ENCODE assay signal across 8 mouse cellular contexts in genomic region chr11:119090961-119091597, GRCm38 (mm10). TPM values are rescaled to one million over a fixed set of nuclear protein-coding genes. Genes with fewer than 3 reads are reported as not detected.
DNase-seq lines count a peak whose midpoint lies in the region; ATAC-seq and TF ChIP-seq lines count a peak whose summit lies in the region.

No protein-coding gene starts in this region.

- H3K9ac ChIP-seq in liver, embryonic 14.5 days (replicated peaks): no peak overlapping the region
- H3K9ac ChIP-seq in neural tube, embryonic 14.5 days (replicated peaks; ENCODE audit: low read depth, low read length): peak overlapping the region; percentile 70

- H3K4me2 ChIP-seq in liver, embryonic 14.5 days (ENCODE audit: low read depth): peak overlapping the region; percentile 47
- peak overlapping the region; percentile 97 for H3K4me2 ChIP-seq in neural tube, embryonic 14.5 days (ENCODE audit: low read depth, low read length)

- no peak for TF ChIP-seq CTCF in liver, embryonic 14.5 days (IDR thresholded peaks at IDR 0.05; ENCODE audit: low read depth)

- no peaks in the 10 kb centered on the region for H3K9me3 ChIP-seq in liver, embryonic 14.5 days (ENCODE audit: control insufficient read depth, low read length)
- H3K9me3 ChIP-seq in neural tube, embryonic 14.5 days (ENCODE audit: control insufficient read depth, low read length): no peaks in the 10 kb centered on the region

- H3K4me1 ChIP-seq in liver, embryonic 14.5 days (replicated peaks; ENCODE audit: control insufficient read depth in 2 of 2, insufficient read depth in 2 of 2, low read length in 1 of 2): no peaks in the 10 kb centered on the region
- peaks cover 7% of the 10 kb centered on the region for H3K4me1 ChIP-seq in neural tube, embryonic 14.5 days (ENCODE audit: control insufficient read depth, insufficient read depth, low read length)

- peak; percentile 21 for DNase-seq in thymus, postnatal 14 days
- no peak for DNase-seq in thymus, postnatal 0 days (ENCODE audit: low spot score)
- peak; percentile 78 to 84 for DNase-seq in cerebellum, postnatal 10 days
- peak; percentile 79 for DNase-seq in gastrocnemius, postnatal 14 days
- peak; percentile 68 for DNase-seq in induced T-regulatory cell, adult 2 months (ENCODE audit: low read depth)
- no peak for DNase-seq in liver, embryonic 14.5 days (ENCODE audit: low read depth in 3 of 3, low spot score in 3 of 3)

- ATAC-seq in liver, embryonic 14.5 days (ENCODE audit: insufficient read depth): peak; percentile 40
- peak; percentile 41 for ATAC-seq in neural tube, embryonic 14.5 days (ENCODE audit: low read depth)
- no peak for ATAC-seq in megakaryocyte progenitor cell, adult 5-6 weeks (replicated peaks; ENCODE audit: poor library complexity)

- no peaks in the 10 kb centered on the region for H3K36me3 ChIP-seq in liver, embryonic 14.5 days (replicated peaks; ENCODE audit: control insufficient read depth, insufficient read depth, low read depth)
- H3K36me3 ChIP-seq in neural tube, embryonic 14.5 days (ENCODE audit: control insufficient read depth, insufficient read depth, low read length): no peaks in the 10 kb centered on the region

- peaks cover 59% of the 10 kb centered on the region for H3K27me3 ChIP-seq in liver, embryonic 14.5 days (ENCODE audit: control insufficient read depth, insufficient read depth, low read length)
- H3K27me3 ChIP-seq in neural tube, embryonic 14.5 days (ENCODE audit: control insufficient read depth, insufficient read depth, low read length): peaks cover 22% of the 10 kb centered on the region

- 2% methylated on average over 42 of the region's 42 CpGs for WGBS in liver, embryonic 14.5 days (ENCODE audit: insufficient replicate concordance)
- 1% methylated on average over 33 of the region's 42 CpGs for WGBS in neural tube, embryonic 14.5 days

- intact Hi-C loops in gastrocnemius, postnatal 14 days (cut with DNase I; ENCODE audit: low total_unique reads): no loop called here

- no peak overlapping the region for H3K27ac ChIP-seq in liver, embryonic 14.5 days
- H3K27ac ChIP-seq in neural tube, embryonic 14.5 days (ENCODE audit: low read depth, low read length): peak overlapping the region; percentile 57; the same call in 1 of the 2 replicates

- peak overlapping the region; percentile 27 to 39; a peak in 3 of 4 replicates for H3K4me3 ChIP-seq in liver, embryonic 14.5 days (ENCODE audit: insufficient read depth in 1 of 2, low read depth in 2 of 2, low read length in 2 of 2)
- peak overlapping the region; percentile 50 for H3K4me3 ChIP-seq in neural tube, embryonic 14.5 days (ENCODE audit: low read depth, low read length)

- no peak for TF ChIP-seq EP300 in liver, embryonic 14.5 days (IDR thresholded peaks at IDR 0.05; ENCODE audit: low read depth)

RNA-seq across cellular contexts. Expression of gene Cbx4, which starts 5.1 kb away (rescaled TPM):
- 25.1 and 26.8 TPM in 2 replicates for polyA plus RNA-seq in thymus, postnatal 0 days (2015; fragmentation: Nextera tagmentation; extraction: Ambion mirVana)
- 1 to 10 TPM; 4.7 to 5.9 TPM for total RNA-seq in gastrocnemius, postnatal 14 days (2021)
- polyA plus RNA-seq in liver, embryonic 14.5 days (2012; rRNA removed): 1.8 and 3.3 TPM in 2 replicates
- polyA plus RNA-seq in liver, embryonic 14.5 days (2014; fragmentation: Nextera tagmentation; extraction: Ambion mirVana): 1.6 and 2.0 TPM in 2 replicates
- 14.5 and 15.1 TPM in 2 replicates for polyA plus RNA-seq in neural tube, embryonic 14.5 days (2014; fragmentation: Nextera tagmentation; extraction: Ambion mirVana)
- 19.9 and 21.5 TPM in 2 replicates for total RNA-seq in megakaryocyte progenitor cell, adult 5-6 weeks (2015)
- total RNA-seq in megakaryocyte progenitor cell, adult 5-6 weeks (2017): 24.8 and 25.4 TPM in 2 replicates

RNA-seq across cellular contexts. Expression of gene Cbx8, which starts 50.3 kb away (rescaled TPM):
- 10.7 and 12.3 TPM in 2 replicates for polyA plus RNA-seq in thymus, postnatal 0 days (2015; fragmentation: Nextera tagmentation; extraction: Ambion mirVana)
- total RNA-seq in gastrocnemius, postnatal 14 days (2021): 1 to 10 TPM; 2.1 to 2.7 TPM
- polyA plus RNA-seq in liver, embryonic 14.5 days (2012; rRNA removed): 0.64 and 0.95 TPM in 2 replicates
- polyA plus RNA-seq in liver, embryonic 14.5 days (2014; fragmentation: Nextera tagmentation; extraction: Ambion mirVana): 1.6 and 2.1 TPM in 2 replicates
- polyA plus RNA-seq in neural tube, embryonic 14.5 days (2014; fragmentation: Nextera tagmentation; extraction: Ambion mirVana): 7.7 and 10.1 TPM in 2 replicates
- total RNA-seq in megakaryocyte progenitor cell, adult 5-6 weeks (2015): 1.9 and 2.1 TPM in 2 replicates
- total RNA-seq in megakaryocyte progenitor cell, adult 5-6 weeks (2017): 2.7 and 3.6 TPM in 2 replicates

Comparison
In these comparisons a context has a peak if more than half of its experiments do, and no peak if none do; other contexts are left out.
1. DNase-seq: peak in thymus, postnatal 14 days (single experiment), cerebellum, postnatal 10 days (2 of 2), gastrocnemius, postnatal 14 days (single experiment) and induced T-regulatory cell, adult 2 months (single experiment); none in thymus, postnatal 0 days (single experiment) and liver, embryonic 14.5 days (0 of 3).